Mouse (Mus musculus) lung, postnatal 4 days (tissue): ENCODE measurements around the gene Glb1l.

ENCODE experiments used
- DNase-seq, 2 experiments: peaks; one replicate each; pipeline ENCODE4 v3.0.0; 2021

Glb1l gene

GRCm38 (mm10) chr1:75210136-75211087, at the start of gene Glb1l, which contains the start of gene Stk16:
Glb1l (minus strand) TSS chr1:75210813.
Stk16 (plus strand) TSS chr1:75210838.
- DNase-seq, result peak; percentile 97

- DNase-seq, result no peak
Observed at GRCm38 (mm10) chr1:75255516-75256046, 45.0 kb upstream of the Glb1l start.

GRCm38 (mm10) chr1:75254625-75255013, 44.0 kb upstream of the Glb1l start:
- no peak for DNase-seq

GRCm38 (mm10) chr1:75253849-75254624, 43.4 kb upstream of the Glb1l start:
- DNase-seq, result peak; percentile 66 to 85

- DNase-seq, result no peak
Observed at GRCm38 (mm10) chr1:75253029-75253428, 42.4 kb upstream of the Glb1l start.

GRCm38 (mm10) chr1:75252308-75252707, 41.7 kb upstream of the Glb1l start:
- DNase-seq, result no peak

GRCm38 (mm10) chr1:75251112-75251970, 40.7 kb upstream of the Glb1l start:
- DNase-seq, result peak; percentile 89 to 90

- DNase-seq, result no peak
Observed at GRCm38 (mm10) chr1:75250498-75250897, 39.9 kb upstream of the Glb1l start.

GRCm38 (mm10) chr1:75248041-75248772, 37.6 kb upstream of the Glb1l start:
- DNase-seq, result peak; percentile 50 to 72

GRCm38 (mm10) chr1:75247071-75247930, 36.7 kb upstream of the Glb1l start:
- DNase-seq, result no peak

- peak in 1 of 2 experiments; percentile 55 for DNase-seq
Observed at GRCm38 (mm10) chr1:75244836-75245235, 34.2 kb upstream of the Glb1l start.

GRCm38 (mm10) chr1:75244175-75244826, 33.7 kb upstream of the Glb1l start:
- DNase-seq, result no peak

GRCm38 (mm10) chr1:75243411-75243810, 32.8 kb upstream of the Glb1l start:
- DNase-seq, result no peak

GRCm38 (mm10) chr1:75239591-75239990, 29.0 kb upstream of the Glb1l start:
- no peak for DNase-seq

- DNase-seq, result peak; percentile 88 to 92
Observed at GRCm38 (mm10) chr1:75236117-75237050, 25.8 kb upstream of the Glb1l start, which contains the start of gene Dnajb2. Dnajb2 (plus strand) TSS chr1:75236406.

- DNase-seq, result peak; percentile 72 to 76
Observed at GRCm38 (mm10) chr1:75234606-75235005, 24.0 kb upstream of the Glb1l start.

GRCm38 (mm10) chr1:75232489-75232888, 21.9 kb upstream of the Glb1l start:
- DNase-seq, result peak in 1 of 2 experiments; percentile 8

GRCm38 (mm10) chr1:75231664-75232152, 21.1 kb upstream of the Glb1l start, which contains the start of gene A630095N17Rik:
A630095N17Rik (minus strand) TSS chr1:75232102.
- peak in 1 of 2 experiments; percentile 12 for DNase-seq
